Mouse (Mus musculus): ENCODE data around the gene Stkld1.
"Not testable (repeated sequence)": the region's sequence is repeated elsewhere in the genome, so short reads cannot be mapped to it uniquely, and the experiment has no call there.

The Stkld1 gene

DNA sequence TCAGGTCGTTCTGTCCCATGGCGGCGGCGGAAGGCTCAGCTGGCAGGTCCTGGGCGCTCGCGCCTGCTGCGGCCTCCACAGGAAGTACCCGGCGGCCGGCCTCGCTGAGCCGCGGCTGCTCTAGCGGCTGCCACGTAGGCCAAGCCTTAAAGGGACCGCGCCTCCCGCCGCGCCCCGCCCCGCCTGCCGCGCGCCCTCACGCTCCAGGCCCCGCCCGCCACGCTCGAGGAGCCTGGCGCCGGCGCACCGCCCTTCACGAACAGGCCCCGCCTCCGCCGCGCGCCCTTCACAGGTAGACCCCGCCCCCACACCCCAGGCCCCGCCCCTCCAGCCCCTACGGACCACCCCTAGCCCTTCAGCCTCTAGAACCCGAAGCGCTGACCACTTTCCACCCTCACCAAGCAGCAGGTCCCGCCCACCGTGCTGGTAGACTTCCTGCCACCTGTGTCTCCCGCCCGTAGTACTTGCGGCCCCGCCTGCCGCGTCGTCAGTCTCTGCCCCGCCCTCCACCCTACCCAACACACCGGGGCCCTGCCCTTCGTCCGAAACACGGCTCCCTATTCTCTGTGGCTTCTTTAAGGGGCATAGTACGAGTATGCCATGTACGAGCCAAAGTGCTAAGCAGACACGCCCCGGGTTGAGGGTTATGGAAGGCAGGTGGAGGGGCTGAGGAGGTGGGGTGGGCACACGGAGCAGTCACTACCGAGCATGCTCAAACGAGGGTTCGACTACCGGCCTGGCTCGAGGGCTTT, at the start of gene Stkld1, which contains the start of gene Surf4:
TSS of gene Stkld1 (plus strand) at position 744 of the 752 bp plus-strand sequence.
TSS of gene Surf4 (minus strand) at position 625 of the 752 bp plus-strand sequence.
- DNase-seq (ENCODE audit: low spot score): peak; percentile 95

DNA sequence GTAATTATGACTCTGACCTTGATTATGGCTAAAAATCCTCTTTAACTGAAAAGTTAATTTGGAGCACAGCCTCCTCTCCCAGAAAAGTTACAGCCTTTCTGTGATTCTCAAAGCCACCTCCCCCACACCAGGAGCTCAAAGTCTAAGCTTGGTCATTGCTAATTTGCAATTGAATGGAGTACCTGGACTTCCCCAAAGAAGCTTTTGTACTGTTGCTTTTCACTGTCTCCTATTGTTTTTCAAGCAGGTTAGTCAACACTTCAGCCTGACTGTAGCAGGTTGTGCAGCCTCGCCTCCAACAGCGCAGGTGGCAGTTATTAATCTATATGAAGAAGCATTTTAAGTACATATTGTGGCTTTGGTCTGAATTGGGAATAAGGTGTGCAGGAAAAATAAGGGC, 48.3 kb upstream of the Stkld1 start:
- not testable (repeated sequence) for DNase-seq (ENCODE audit: low spot score)

- DNase-seq (ENCODE audit: low spot score): not testable (repeated sequence)
Observed at GRCm38 (mm10) chr2:26886170-26886569, 47.7 kb upstream of the Stkld1 start.

- DNase-seq (ENCODE audit: low spot score): no peak
Observed at GRCm38 (mm10) chr2:26895898-26896297, 37.9 kb upstream of the Stkld1 start.

DNA sequence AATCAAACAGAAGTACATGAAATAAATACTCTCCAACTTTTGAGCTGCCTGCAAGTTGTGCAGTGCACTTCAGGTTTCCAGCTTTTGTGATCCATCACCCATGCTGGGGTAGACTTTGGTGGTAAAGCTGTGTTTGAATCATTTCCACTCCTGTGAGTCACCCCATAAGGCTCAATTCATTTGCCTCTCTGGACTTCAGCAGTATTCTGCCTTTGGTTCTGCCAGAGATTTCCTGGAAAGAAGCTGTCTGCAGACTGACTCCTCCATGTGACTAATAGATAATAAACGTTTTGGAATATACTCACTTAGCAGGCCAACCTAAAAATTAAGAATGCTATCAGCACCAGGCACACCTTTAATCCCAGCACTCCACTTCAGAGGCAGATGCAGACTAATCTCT, 33.1 kb upstream of the Stkld1 start:
- no peak for DNase-seq (ENCODE audit: low spot score)

- no peak for DNase-seq (ENCODE audit: low spot score)
Observed at GRCm38 (mm10) chr2:26901834-26902400, 31.9 kb upstream of the Stkld1 start.

DNA sequence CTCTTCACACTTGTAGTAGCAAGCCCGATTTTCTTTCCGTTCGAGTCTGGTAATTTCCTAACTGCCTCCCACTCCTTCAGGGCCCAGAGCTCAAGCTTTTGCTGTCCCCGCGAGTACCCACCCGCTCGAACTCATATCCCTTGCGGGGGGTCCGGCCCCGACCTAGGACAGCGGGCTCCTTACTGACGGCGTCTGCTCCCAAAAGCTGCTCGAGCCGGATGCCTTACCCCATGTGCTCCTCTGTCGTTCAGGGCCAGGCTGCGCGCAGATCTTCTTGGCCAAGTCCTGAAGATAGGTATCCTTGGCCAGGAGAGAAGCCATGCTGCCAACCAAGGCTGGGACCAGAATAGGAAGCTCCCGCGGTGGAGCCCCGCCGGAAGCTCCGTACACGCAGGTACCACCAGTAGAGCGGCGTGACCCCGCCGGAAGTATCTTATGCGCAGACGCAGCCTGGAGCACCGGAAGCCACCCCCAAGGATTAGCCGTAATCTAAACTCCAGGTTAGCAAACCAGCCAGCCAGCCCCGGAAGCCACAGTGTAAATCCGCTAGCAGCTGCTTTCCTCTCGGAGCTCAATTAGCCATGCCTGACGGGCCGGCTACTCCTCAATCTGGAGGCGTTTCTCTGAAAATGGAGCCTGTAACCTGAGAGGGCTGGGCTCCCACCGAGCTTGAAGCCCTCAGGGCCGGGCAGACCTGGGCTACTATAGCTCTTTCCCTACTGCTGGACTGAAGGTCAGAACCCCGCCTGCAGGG, 31.2 kb upstream of the Stkld1 start, which contains the start of gene Surf6:
TSS of gene Surf6 (minus strand) at position 413 of the 754 bp plus-strand sequence.
- peak; percentile 94 for DNase-seq (ENCODE audit: low spot score)

- no peak for DNase-seq (ENCODE audit: low spot score)
Observed at GRCm38 (mm10) chr2:26903311-26903710, 30.5 kb upstream of the Stkld1 start.

DNA sequence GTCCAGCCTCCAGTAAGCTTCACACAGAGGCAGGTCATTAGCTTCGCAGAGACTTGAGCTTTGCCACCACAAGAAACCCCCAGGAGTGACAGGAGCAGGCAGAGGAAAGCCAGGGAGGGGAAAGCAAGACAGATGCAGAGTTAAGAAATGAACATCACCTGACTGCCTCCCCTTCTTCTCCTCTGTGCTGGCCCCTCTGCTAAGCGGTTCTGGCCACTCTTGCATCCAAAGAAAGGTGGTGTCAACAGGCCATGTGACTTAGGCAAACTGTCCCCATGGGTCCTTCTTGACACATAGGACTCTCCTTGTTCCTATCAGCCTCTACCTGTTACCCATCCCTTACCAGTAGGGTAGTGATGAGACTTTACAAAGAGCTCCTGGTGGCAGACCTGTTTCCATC, 27.9 kb upstream of the Stkld1 start:
- no peak for DNase-seq (ENCODE audit: low spot score)

- no peak for DNase-seq (ENCODE audit: low spot score)
Observed at GRCm38 (mm10) chr2:26906431-26906830, 27.4 kb upstream of the Stkld1 start.

DNA sequence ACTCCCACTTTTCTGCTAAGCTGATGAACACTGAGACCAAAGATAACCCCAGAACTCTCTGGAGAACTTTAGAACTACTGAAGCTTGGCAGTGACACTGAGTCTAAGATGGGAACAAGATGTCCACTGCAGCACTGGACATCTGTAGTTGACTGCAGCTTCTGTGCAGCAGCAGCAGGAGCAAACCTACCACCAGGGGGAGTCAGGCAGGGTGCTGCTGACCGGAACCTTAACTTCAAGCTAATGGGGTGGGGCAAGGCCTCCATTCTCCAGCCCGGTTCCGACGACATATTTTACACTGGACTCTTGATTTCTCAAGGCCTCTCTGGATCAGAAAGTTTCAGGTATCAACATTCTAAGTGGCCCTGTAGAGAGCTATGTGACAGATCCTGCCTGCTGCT, 26.7 kb upstream of the Stkld1 start:
- peak; percentile 56 for DNase-seq (ENCODE audit: low spot score)

DNA sequence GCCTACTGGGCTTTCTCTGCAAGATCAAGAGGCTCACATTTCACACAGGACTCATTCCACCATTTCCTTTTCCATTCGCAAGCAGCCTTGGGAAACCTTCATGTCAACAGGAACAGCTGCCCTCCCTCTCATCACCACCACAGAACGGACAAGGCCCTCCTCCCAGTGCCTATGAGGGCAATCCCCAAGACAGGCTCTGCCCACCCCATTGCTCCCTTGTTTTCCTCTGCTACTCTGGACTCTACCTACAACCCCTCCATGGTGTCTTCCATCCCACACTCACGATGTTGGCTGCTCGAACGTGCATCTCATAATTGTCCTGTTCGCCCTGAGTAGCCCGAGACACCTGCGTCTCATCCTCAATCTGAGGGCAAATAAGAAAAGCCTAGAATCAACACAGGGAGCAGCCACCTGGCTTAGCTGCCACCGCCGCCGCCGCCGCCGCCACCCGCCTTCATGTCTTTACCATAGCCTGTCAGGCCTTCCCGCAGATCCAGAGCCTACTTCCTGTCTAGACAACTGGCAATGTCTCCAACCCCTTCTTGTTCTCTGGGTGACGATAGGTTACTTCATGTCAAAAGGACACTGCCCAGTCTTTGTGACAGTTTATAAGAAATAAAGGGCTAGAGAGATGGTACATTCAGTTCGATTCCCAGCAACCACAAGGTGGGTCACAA, 25.0 kb upstream of the Stkld1 start:
- DNase-seq (ENCODE audit: low spot score): no peak

GRCm38 (mm10) chr2:26909387-26909784, 24.5 kb upstream of the Stkld1 start:
- DNase-seq (ENCODE audit: low spot score): no peak

DNA sequence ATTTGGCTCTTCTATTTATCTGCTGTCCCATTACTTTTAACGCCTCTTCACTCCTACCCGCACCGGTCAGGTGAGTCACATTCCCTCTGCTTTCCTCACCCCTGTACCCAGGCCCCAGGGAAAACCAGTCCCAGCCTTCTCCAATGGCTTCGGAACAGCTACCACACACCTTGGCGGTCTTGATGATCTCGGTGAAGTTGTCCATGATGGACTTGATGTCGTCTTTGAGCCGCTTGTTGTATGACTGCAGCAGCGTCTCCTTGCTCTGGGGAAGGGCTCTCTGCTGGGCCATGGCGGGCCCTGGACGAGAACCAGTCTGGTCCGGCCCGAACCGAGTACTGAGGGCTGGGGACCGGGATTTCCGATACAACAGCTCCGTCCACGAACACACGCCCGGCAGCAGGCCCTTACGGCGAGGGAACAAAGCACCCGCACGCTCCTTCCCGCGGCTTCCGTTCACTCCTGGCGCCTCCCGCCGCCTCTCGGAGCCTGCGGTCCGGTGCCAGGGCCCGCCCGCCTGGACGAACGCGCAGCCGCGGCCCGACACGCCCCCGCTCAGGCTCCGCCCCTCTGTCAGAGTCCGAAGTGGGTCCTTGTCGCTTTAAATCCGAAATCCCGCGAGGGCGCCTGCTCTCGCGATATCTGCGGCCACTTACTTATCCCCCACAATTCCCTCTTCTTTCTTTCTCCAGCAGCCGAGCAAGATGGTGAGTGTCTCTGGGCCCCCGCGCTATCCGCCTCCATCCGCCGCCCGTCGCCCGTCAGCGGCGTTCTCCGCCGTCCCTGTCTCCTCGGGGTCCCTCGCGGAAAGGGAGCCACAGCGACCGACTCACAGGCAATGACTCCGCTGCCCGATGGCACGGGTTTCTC, 23.5 kb upstream of the Stkld1 start, which contains the start of the genes Med22 and Rpl7a:
TSS of gene Med22 (minus strand) at position 554 of the 870 bp plus-strand sequence.
TSS of gene Rpl7a (plus strand) at position 641 of the 870 bp plus-strand sequence.
- peak; percentile 100 for DNase-seq (ENCODE audit: low spot score)

DNA sequence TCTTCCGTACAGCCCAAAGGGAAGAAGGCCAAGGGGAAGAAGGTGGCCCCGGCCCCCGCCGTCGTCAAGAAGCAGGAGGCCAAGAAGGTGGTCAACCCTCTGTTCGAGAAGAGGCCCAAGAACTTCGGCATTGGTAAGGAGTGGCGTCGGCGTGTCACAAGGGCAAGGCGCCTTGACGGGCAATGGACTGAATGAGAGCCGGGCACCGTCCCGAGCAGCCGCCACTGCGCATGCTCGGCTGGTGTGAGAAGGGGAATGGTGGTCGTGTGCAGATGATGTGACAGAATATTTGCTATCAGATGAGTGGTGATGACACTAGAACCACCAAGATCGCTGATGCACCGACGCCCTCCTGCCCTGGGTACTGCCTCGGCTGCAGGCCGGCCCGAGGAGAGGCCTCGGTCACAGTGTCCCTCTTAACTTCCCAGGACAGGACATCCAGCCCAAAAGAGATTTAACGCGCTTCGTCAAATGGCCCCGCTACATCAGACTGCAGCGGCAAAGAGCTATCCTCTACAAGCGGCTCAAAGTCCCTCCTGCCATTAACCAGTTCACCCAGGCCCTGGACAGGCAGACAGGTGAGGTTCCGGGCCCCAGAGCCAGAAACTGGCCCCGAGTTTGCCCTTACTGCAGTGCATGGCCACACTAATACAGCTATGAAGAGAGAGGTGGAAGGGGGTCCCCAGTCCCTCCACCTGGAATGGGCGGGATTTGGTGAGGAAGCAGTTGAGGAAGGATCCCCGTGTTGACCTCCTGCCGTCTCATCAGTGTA, 22.7 kb upstream of the Stkld1 start:
- DNase-seq (ENCODE audit: low spot score): peak; percentile 50

DNA sequence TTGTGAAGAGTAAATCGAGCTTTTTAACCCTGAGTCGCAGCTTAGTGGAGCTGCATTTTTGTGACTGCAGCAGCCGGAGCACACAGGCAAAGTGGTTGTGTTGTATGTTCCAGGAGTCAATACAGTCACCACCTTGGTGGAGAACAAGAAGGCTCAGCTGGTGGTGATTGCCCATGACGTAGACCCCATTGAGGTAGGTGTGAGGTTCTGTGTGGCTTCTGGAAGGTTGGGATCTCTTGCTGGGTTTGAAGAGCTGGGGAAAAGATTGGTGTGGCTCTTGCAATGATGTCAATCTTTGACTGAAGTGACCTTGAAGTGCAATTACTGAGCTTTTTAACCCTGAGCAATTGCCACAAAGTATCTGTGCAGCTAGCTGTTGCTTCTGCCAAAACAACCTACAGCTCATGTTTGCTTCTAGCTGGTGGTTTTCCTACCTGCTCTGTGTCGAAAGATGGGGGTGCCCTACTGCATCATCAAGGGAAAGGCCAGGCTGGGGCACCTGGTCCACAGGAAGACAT, 21.5 kb upstream of the Stkld1 start:
- DNase-seq (ENCODE audit: low spot score): no peak

- no peak for DNase-seq (ENCODE audit: low spot score)
Observed at GRCm38 (mm10) chr2:26913416-26914147, 20.3 kb upstream of the Stkld1 start.

DNA sequence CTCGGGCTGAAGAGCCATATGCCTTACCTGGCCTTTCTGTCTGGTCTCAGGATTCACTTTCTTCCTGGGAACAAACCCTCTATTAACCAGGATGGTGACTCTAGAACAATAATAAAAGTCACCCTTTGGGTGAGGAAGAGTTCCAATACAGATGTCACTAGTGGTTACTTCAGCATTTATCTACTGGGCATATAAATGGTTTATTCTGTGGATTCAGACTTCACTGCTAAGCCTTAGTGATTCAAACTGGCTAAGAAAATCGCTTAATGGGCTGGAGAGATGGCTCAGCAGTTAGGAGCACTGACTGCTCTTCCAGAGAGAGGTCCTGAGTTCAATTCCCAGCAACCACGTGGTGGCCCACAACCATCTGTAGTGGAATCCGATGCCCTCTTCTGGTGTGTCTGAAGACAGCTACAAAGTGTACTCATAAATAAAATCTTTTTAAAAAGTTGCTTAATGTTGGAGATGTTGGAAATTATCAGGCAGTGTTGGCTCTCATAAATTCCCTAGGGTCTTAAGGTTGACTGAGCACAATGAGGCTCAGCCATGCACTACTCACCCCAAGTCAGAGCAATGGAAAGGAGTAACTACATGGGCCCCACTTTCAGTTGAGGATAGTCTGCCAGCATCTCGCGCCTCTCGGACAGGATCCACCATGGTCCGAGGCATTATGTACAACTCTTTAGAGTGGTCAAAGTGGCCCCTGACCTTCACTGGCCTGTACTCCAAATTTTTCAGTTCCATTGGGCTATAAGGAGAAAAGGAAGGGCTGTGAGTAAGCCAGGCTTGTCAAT, 19.5 kb upstream of the Stkld1 start:
- DNase-seq (ENCODE audit: low spot score): no peak

Measured in urinary bladder, postnatal 14 days (tissue).